Mouse (Mus musculus) midbrain, embryonic 14.5 days (tissue): ENCODE results near the gene Smim6. TPM values are rescaled to one million over a fixed set of nuclear protein-coding genes. Genes with fewer than 3 reads are reported as not detected.

Experiments used
- ATAC-seq: fragments of 200-750 bp; cut with Nextera tagmentation; 2 replicates; pipeline ENCODE4 v1.8.0; 2017; ENCODE audit warnings: moderate number of reproducible peaks, moderate library complexity; ENCODE audit not compliant: low FRiP score, low TSS enrichment
- DNase-seq: peaks from one replicate; pipeline ENCODE4 v3.0.0-alpha.2; 2015
- H3K27ac ChIP-seq: fragments of 300-500 bp; sonication (generic); replicated peaks from 2 replicates; pipeline ENCODE4 v1.5.1; 2014; ENCODE audit warnings: mild to moderate bottlenecking, low read depth, low read length, moderate library complexity
- H3K27me3 ChIP-seq: fragments of 300-500 bp; sonication (generic); 2 replicates; pipeline ENCODE4 v1.6.1; 2014; ENCODE audit warnings: low read length, control low read depth, mixed read lengths; ENCODE audit not compliant: control insufficient read depth, insufficient read depth
- H3K36me3 ChIP-seq: fragments of 300-500 bp; sonication (generic); 2 replicates; pipeline ENCODE4 v1.6.1; 2014; ENCODE audit warnings: low read length, control low read depth; ENCODE audit not compliant: control insufficient read depth, insufficient read depth
- H3K4me1 ChIP-seq: fragments of 300-500 bp; sonication (generic); 2 replicates; pipeline ENCODE4 v1.6.1; 2014; ENCODE audit warnings: mild to moderate bottlenecking, antibody characterized with exemption, low read length, control low read depth; ENCODE audit not compliant: control insufficient read depth, insufficient read depth
- H3K4me2 ChIP-seq: fragments of 300-500 bp; sonication (generic); 2 replicates; pipeline ENCODE4 v1.6.1; 2014; ENCODE audit warnings: mild to moderate bottlenecking, low read length, moderate library complexity
- H3K4me3 ChIP-seq: fragments of 300-500 bp; sonication (generic); replicated peaks from 2 replicates; pipeline ENCODE4 v1.5.1; 2014; ENCODE audit warnings: low read depth, low read length
- H3K9ac ChIP-seq: fragments of 300-500 bp; sonication (generic); replicated peaks from 2 replicates; pipeline ENCODE4 v1.6.1; 2014; ENCODE audit warnings: mild to moderate bottlenecking, low read length, moderate library complexity
- H3K9me3 ChIP-seq: fragments of 300-500 bp; sonication (generic); 2 replicates; pipeline ENCODE4 v1.6.1; 2016; ENCODE audit warnings: low read length, control low read depth, mixed read lengths; ENCODE audit not compliant: control insufficient read depth
- WGBS: fragments of 180-500 bp; shearing (Covaris S2); extraction: QIAGEN DNeasy Blood & Tissue Kit; methylation state at CpG from one replicate; pipeline ENCODE4 v1.1.7; 2014; 5-methylcytosine and 5-hydroxymethylcytosine counted together
- polyA plus RNA-seq: library from polyadenylated mRNA; unstranded; fragments of >200 nt; fragmentation: Nextera tagmentation; extraction: Ambion mirVana; gene quantifications from 2 replicates; pipeline ENCODE4 v1.2.1, GENCODE M21; 2014

Gene Smim6
- polyA plus RNA-seq, 1 experiment from 2014 or later, result 0.22 TPM

GRCm38 (mm10) chr11:115941980-115942379 is 30.2 kb downstream of the Smim6 start:
- Histone ChIP-seq H3K9me3 (no peaks in the 10 kb centered on the region), H3K4me1 (no peaks in the 10 kb centered on the region), H3K9ac (no peak overlapping the region), H3K27ac (no peak overlapping the region), H3K4me3 (no peak overlapping the region), H3K27me3 (no peaks in the 10 kb centered on the region), H3K36me3 (peaks cover 93% of the 10 kb centered on the region), H3K4me2 (no peak overlapping the region)
- WGBS, result 92% methylated on average over 7 of the region's 7 CpGs
- DNase-seq (no peak), ATAC-seq (no peak)

GRCm38 (mm10) chr11:115945247-115945646 is 33.4 kb downstream of the Smim6 start:
- Histone ChIP-seq H3K4me3 (no peak overlapping the region), H3K9ac (no peak overlapping the region), H3K27me3 (no peaks in the 10 kb centered on the region), H3K36me3 (peaks cover 85% of the 10 kb centered on the region), H3K9me3 (no peaks in the 10 kb centered on the region), H3K27ac (no peak overlapping the region), H3K4me2 (no peak overlapping the region), H3K4me1 (no peaks in the 10 kb centered on the region)
- no peak for DNase-seq
- 89% methylated on average over 8 of the region's 8 CpGs for WGBS
- ATAC-seq, result no peak

DNA sequence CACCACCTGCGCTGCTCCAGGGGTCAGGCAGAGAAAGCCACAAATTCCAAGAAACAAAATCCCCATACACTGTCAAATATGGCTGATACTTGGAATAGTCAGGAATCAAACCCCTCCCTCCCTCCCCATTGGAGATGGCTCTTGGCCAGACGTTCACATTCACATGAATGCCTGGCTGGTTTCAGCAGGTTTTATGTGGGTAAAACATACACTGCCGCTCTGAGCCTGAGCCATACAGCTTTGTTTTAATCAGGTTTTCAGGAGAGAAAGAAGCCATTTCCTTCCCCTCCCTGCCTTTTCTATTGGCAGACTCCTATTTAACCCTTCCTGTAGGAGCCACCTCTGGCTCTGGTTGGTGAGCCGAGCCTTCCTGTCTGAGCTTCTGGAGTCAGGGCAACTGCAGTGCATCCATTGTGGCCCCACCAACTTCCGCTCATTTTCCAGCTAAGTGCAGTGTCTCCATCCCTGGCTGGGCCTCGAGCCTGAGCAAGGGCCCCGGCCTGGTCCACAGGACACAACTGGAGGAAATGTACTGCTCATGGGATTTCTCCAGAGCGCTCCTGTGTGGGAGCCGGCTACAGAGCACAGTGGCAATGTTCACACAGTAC is 34.5 kb downstream of the Smim6 start:
- H3K9ac ChIP-seq, result no peak overlapping the region
- no peak for DNase-seq
- H3K4me3 ChIP-seq, result no peak overlapping the region
- no peaks in the 10 kb centered on the region for H3K9me3 ChIP-seq
- ATAC-seq, result no peak
- H3K4me2 ChIP-seq, result no peak overlapping the region
- no peak overlapping the region for H3K27ac ChIP-seq
- H3K36me3 ChIP-seq, result peaks cover 85% of the 10 kb centered on the region
- WGBS, result 88% methylated on average over 9 of the region's 9 CpGs
- no peaks in the 10 kb centered on the region for H3K4me1 ChIP-seq
- no peaks in the 10 kb centered on the region for H3K27me3 ChIP-seq

- DNase-seq, result no peak
- H3K27ac ChIP-seq, result no peak overlapping the region
- H3K27me3 ChIP-seq, result no peaks in the 10 kb centered on the region
- peaks cover 85% of the 10 kb centered on the region for H3K36me3 ChIP-seq
- no peak overlapping the region for H3K4me3 ChIP-seq
- H3K9ac ChIP-seq, result no peak overlapping the region
- no peaks in the 10 kb centered on the region for H3K4me1 ChIP-seq
- WGBS, result 90% methylated on average over 9 of the region's 9 CpGs
- no peak for ATAC-seq
- no peak overlapping the region for H3K4me2 ChIP-seq
- no peaks in the 10 kb centered on the region for H3K9me3 ChIP-seq
Observed at GRCm38 (mm10) chr11:115948316-115948715, 36.5 kb downstream of the Smim6 start.

DNA sequence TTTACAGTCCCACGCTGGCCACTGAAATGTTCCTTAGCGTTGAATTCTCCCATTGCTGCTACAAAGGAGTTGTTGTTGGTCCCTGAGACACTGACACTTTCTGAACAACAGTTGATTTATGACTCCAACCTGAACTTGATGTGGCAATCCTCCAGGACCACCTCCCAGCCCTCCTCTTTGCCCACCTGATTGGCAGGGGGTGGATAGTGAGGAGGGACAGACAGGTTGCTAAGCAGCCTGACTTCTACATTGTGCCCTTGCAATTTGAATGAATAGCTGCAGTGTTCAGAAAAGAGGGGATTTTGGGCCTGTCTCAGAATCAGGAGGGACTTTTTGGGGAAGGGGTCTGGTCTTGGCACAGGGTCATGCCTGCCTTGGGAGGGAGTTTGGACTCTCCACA is 38.9 kb downstream of the Smim6 start:
- peaks cover 84% of the 10 kb centered on the region for H3K36me3 ChIP-seq
- ATAC-seq, result no peak
- no peak overlapping the region for H3K4me2 ChIP-seq
- H3K4me3 ChIP-seq, result no peak overlapping the region
- no peak overlapping the region for H3K9ac ChIP-seq
- H3K27me3 ChIP-seq, result no peaks in the 10 kb centered on the region
- no peaks in the 10 kb centered on the region for H3K9me3 ChIP-seq
- DNase-seq, result no peak
- WGBS, result 87% methylated on average over 2 of the region's 2 CpGs
- H3K4me1 ChIP-seq, result no peaks in the 10 kb centered on the region
- H3K27ac ChIP-seq, result no peak overlapping the region

DNA sequence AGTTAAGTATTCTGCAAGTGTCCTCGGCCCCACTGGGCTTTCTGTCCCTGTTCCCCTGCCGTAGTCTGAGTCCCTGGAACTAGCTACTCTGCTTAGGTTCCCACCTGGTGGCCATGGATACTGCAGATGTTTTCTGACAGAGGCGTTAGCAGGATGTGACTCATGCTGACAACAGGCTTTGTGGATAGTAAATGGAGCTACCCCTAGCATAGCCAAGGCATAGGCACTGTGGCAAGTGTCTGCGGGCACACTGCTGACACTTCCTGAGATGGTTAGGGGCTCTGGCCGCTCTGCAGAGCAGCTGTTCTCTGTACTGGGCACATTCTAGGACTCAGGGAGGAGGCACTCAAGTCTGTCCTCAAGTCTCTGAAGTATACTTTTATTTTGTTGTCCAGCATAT is 42.9 kb downstream of the Smim6 start:
- Histone ChIP-seq H3K4me1 (no peaks in the 10 kb centered on the region), H3K9ac (no peak overlapping the region), H3K36me3 (peaks cover 70% of the 10 kb centered on the region), H3K4me3 (no peak overlapping the region), H3K4me2 (no peak overlapping the region), H3K27ac (no peak overlapping the region), H3K9me3 (no peaks in the 10 kb centered on the region), H3K27me3 (no peaks in the 10 kb centered on the region)
- DNase-seq (no peak), ATAC-seq (no peak)
- 92% methylated on average over 5 of the region's 5 CpGs for WGBS

DNA sequence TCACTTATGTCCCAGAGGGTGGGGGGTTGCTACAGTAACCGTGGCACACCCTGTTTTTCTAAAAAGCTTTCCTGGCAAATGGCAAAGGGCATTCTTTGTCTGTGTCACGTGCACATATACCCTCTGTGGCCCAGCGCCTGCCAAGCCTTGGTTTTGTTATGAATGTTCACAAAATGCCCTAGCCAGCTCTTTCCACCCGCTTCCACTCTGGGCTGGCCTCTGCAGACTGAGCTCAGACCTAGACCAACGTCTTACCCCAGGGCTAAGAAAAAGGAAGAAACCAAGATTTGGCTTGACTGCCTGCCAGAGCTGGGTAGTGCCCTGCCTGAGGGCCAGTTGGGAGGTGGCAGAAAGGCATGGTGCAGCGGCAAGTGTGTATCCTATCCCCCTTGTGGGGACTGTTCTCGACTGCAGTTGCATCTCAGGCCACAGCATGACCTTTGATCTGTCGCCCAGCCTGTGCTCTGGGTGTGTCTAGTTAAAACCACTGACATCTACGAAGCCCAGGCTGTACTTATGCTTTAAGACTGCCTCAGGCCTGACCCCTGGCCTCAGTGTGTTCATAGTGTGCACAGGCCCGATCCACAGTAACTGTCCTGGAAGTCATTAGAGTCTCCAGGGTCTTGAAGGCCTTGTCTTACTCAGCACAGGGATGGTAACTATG is 43.5 kb downstream of the Smim6 start:
- no peak overlapping the region; the same call in 1 of the 2 replicates for H3K27ac ChIP-seq
- no peaks in the 10 kb centered on the region for H3K9me3 ChIP-seq
- 67% methylated on average over 10 of the region's 10 CpGs for WGBS
- H3K4me2 ChIP-seq, result no peak overlapping the region
- no peaks in the 10 kb centered on the region for H3K27me3 ChIP-seq
- H3K36me3 ChIP-seq, result peaks cover 71% of the 10 kb centered on the region
- no peak overlapping the region for H3K4me3 ChIP-seq
- no peak for ATAC-seq
- H3K4me1 ChIP-seq, result no peaks in the 10 kb centered on the region
- H3K9ac ChIP-seq, result no peak overlapping the region
- DNase-seq, result peak; percentile 17

DNA sequence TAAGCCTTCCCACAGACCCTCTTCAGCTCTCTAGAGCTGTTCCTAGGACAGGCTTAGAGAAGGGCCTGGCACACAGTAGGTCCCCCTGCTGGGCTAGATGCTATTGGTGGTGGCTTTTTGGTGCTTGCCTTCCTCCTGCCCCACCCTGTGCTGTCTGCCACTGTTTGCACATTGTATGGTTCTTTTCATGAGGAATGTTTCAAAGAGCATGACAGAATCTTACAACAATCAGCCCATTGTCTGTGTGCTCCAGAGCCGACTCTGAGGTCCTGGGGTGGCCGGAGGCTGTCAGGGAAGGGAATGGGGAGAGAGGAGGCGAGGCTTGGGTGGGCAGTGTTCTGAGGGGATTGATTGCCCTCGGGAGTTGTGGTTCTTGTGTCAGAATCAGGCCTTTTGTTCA is 44.6 kb downstream of the Smim6 start:
- Histone ChIP-seq H3K4me1 (no peaks in the 10 kb centered on the region), H3K27me3 (no peaks in the 10 kb centered on the region), H3K36me3 (peaks cover 71% of the 10 kb centered on the region), H3K27ac (0 out of 2 replicates have a peak overlapping the region, but pooled peaks have one; percentile 8), H3K4me3 (no peak overlapping the region), H3K9me3 (no peaks in the 10 kb centered on the region), H3K4me2 (no peak overlapping the region), H3K9ac (no peak overlapping the region)
- ATAC-seq (no peak), DNase-seq (peak; percentile 31)
- 11% methylated on average over 4 of the region's 4 CpGs for whole genome bisulfite sequencing

DNA sequence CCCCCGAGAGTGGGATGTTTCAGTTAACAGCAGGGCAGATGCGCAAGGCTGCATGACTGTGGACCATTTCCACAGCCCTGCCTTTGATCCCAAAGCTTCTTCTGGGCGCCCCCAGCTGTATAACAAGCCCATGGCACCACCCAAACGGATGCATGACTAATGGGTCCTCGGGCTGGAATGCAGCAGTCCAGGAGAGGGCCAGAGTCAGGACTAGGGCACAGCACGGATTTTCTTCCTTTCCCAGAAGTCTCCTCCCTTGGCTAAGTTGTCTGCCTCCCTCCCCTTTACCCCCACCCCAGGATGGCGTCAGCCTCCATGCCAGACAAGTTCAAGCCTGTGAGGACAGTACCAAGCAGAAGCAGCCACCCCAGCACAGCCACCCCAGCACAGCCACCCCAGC is 46.2 kb downstream of the Smim6 start:
- no peak overlapping the region for H3K4me3 ChIP-seq
- no peaks in the 10 kb centered on the region for H3K27me3 ChIP-seq
- WGBS, result 71% methylated on average over 7 of the region's 7 CpGs
- no peaks in the 10 kb centered on the region for H3K4me1 ChIP-seq
- ATAC-seq (no peak), DNase-seq (no peak)
- no peak overlapping the region for H3K4me2 ChIP-seq
- H3K27ac ChIP-seq, result no peak overlapping the region
- H3K9me3 ChIP-seq, result no peaks in the 10 kb centered on the region
- H3K36me3 ChIP-seq, result peaks cover 72% of the 10 kb centered on the region
- H3K9ac ChIP-seq, result no peak overlapping the region
